Mouse (Mus musculus): ENCODE results near the gene Dennd5b. TPM values are rescaled to one million over a fixed set of nuclear protein-coding genes. Genes with fewer than 3 reads are reported as not detected.

The Dennd5b gene
- polyA plus RNA-seq, 1 experiment from 2014 or later, result 7.6 TPM

GRCm38 (mm10) chr6:149032198-149032597, 69.3 kb downstream of the Dennd5b start:
- no peak for DNase-seq (ENCODE audit: low spot score)
- Histone ChIP-seq H3K9ac (replicated peaks; ENCODE audit: low read length) (no peak overlapping the region), H3K27me3 (ENCODE audit: control insufficient read depth, insufficient read depth, low read length) (no peaks in the 10 kb centered on the region), H3K36me3 (replicated peaks; ENCODE audit: control insufficient read depth, insufficient read depth, low read depth, low read length) (no peaks in the 10 kb centered on the region), H3K4me2 (ENCODE audit: low read depth, low read length) (no peak overlapping the region), H3K4me3 (ENCODE audit: low read depth, low read length) (no peak overlapping the region), H3K9me3 (replicated peaks; ENCODE audit: control insufficient read depth, low read length) (no peaks in the 10 kb centered on the region), H3K27ac (replicated peaks; ENCODE audit: low read depth, low read length) (no peak overlapping the region), H3K4me1 (ENCODE audit: control insufficient read depth, insufficient read depth, low read length) (no peaks in the 10 kb centered on the region)
- ATAC-seq (replicated peaks; ENCODE audit: insufficient number of reproducible peaks, low FRiP score, low TSS enrichment, low read depth), result no peak
- 91% methylated on average over 5 of the region's 5 CpGs for WGBS

DNA sequence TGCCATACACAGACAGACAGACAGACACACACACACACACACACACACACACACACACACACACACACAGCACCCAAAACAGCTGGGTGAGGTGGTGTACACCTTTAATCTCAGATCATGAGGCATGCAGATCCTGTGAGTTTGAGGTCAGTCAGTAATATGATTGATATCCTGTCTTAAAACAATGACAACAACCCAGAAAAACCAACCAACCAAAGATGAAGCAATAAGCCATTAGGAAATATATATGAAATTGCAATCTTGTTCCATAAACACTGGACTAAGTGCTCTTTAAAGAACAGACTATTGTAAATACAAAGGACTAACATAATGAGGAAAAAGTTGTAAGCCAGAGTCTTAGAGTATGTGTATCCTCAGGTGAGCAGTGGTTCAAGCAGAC, 70.1 kb downstream of the Dennd5b start:
- no peaks in the 10 kb centered on the region for H3K36me3 ChIP-seq (replicated peaks; ENCODE audit: control insufficient read depth, insufficient read depth, low read depth, low read length)
- no peak overlapping the region for H3K4me3 ChIP-seq (ENCODE audit: low read depth, low read length)
- no peak overlapping the region for H3K4me2 ChIP-seq (ENCODE audit: low read depth, low read length)
- DNase-seq (ENCODE audit: low spot score), result no peak
- no peak overlapping the region for H3K9ac ChIP-seq (replicated peaks; ENCODE audit: low read length)
- H3K27ac ChIP-seq (replicated peaks; ENCODE audit: low read depth, low read length), result no peak overlapping the region
- no peak for ATAC-seq (replicated peaks; ENCODE audit: insufficient number of reproducible peaks, low FRiP score, low TSS enrichment, low read depth)
- no peaks in the 10 kb centered on the region for H3K27me3 ChIP-seq (ENCODE audit: control insufficient read depth, insufficient read depth, low read length)
- H3K4me1 ChIP-seq (ENCODE audit: control insufficient read depth, insufficient read depth, low read length), result no peaks in the 10 kb centered on the region
- H3K9me3 ChIP-seq (replicated peaks; ENCODE audit: control insufficient read depth, low read length), result no peaks in the 10 kb centered on the region

DNA sequence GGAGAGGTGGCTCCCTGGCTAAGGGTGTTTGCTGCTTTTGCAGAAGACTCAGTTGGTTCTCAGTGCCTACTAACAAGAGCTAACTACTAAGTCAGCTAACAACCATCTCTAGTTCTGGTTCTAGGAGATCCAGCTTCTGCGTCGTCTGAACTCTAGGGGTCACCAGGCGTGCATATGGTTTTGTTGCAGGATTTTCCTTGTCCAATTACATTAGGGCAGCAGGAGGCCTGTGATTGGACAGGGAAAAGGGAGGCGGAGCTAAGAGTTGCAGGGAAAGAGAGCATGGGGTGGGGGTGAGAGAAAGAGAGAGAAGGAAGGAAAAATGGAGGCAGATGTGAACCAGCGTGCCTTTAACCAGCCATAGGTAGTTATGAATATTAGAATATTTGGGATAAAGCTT, 83.0 kb downstream of the Dennd5b start:
- Histone ChIP-seq H3K4me2 (ENCODE audit: low read depth, low read length) (no peak overlapping the region), H3K27ac (replicated peaks; ENCODE audit: low read depth, low read length) (no peak overlapping the region), H3K27me3 (ENCODE audit: control insufficient read depth, insufficient read depth, low read length) (no peaks in the 10 kb centered on the region), H3K9me3 (replicated peaks; ENCODE audit: control insufficient read depth, low read length) (no peaks in the 10 kb centered on the region), H3K4me3 (ENCODE audit: low read depth, low read length) (no peak overlapping the region), H3K9ac (replicated peaks; ENCODE audit: low read length) (no peak overlapping the region), H3K4me1 (ENCODE audit: control insufficient read depth, insufficient read depth, low read length) (no peaks in the 10 kb centered on the region), H3K36me3 (replicated peaks; ENCODE audit: control insufficient read depth, insufficient read depth, low read depth, low read length) (no peaks in the 10 kb centered on the region)
- ATAC-seq (replicated peaks; ENCODE audit: insufficient number of reproducible peaks, low FRiP score, low TSS enrichment, low read depth) (no peak), DNase-seq (ENCODE audit: low spot score) (no peak)
- 76% methylated on average over 5 of the region's 5 CpGs for WGBS

DNA sequence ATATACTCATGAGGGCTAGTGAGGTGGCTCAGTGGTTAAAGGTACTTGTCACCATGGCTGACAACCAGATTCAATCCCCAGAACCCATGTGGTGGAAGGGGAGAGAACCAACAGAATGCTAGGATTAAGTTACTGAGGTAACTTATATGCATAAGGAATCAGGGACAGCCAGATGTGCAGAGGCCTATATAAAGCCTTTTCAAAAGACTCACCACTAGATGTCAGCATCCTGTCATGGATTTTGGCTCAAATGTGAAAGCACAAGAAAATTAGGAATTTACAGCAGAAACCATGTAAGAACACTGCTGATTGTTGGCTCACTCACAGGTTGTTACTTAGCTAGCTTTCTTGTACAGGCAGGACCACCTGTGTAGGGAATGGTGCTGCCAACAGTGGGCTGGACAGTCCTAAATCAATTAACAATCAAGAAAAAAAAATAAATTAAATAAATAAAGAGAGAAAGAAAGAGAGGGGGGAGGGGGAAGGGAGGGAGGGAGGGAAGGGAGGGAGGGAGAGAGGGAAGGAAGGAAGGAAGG, 90.6 kb downstream of the Dennd5b start:
- Histone ChIP-seq H3K4me1 (ENCODE audit: control insufficient read depth, insufficient read depth, low read length) (no peaks in the 10 kb centered on the region), H3K9me3 (replicated peaks; ENCODE audit: control insufficient read depth, low read length) (no peaks in the 10 kb centered on the region), H3K36me3 (replicated peaks; ENCODE audit: control insufficient read depth, insufficient read depth, low read depth, low read length) (no peaks in the 10 kb centered on the region; the same call in 1 of the 2 replicates), H3K4me2 (ENCODE audit: low read depth, low read length) (no peak overlapping the region), H3K27ac (replicated peaks; ENCODE audit: low read depth, low read length) (no peak overlapping the region), H3K27me3 (ENCODE audit: control insufficient read depth, insufficient read depth, low read length) (no peaks in the 10 kb centered on the region), H3K4me3 (ENCODE audit: low read depth, low read length) (no peak overlapping the region), H3K9ac (replicated peaks; ENCODE audit: low read length) (no peak overlapping the region)
- ATAC-seq (replicated peaks; ENCODE audit: insufficient number of reproducible peaks, low FRiP score, low TSS enrichment, low read depth) (no peak), DNase-seq (ENCODE audit: low spot score) (peak; percentile 72)

- no peak overlapping the region for H3K4me3 ChIP-seq (ENCODE audit: low read depth, low read length)
- H3K27ac ChIP-seq (replicated peaks; ENCODE audit: low read depth, low read length), result no peak overlapping the region
- DNase-seq (ENCODE audit: low spot score) (no peak), ATAC-seq (replicated peaks; ENCODE audit: insufficient number of reproducible peaks, low FRiP score, low TSS enrichment, low read depth) (no peak)
- no peak overlapping the region for H3K4me2 ChIP-seq (ENCODE audit: low read depth, low read length)
- H3K36me3 ChIP-seq (replicated peaks; ENCODE audit: control insufficient read depth, insufficient read depth, low read depth, low read length), result no peaks in the 10 kb centered on the region; the same call in 1 of the 2 replicates
- H3K9ac ChIP-seq (replicated peaks; ENCODE audit: low read length), result no peak overlapping the region
- WGBS, result 89% methylated on average over 7 of the region's 7 CpGs
- H3K27me3 ChIP-seq (ENCODE audit: control insufficient read depth, insufficient read depth, low read length), result no peaks in the 10 kb centered on the region
- no peaks in the 10 kb centered on the region for H3K9me3 ChIP-seq (replicated peaks; ENCODE audit: control insufficient read depth, low read length)
- no peaks in the 10 kb centered on the region for H3K4me1 ChIP-seq (ENCODE audit: control insufficient read depth, insufficient read depth, low read length)
Measured at GRCm38 (mm10) chr6:149005009-149005408, 96.5 kb downstream of the Dennd5b start.

DNA sequence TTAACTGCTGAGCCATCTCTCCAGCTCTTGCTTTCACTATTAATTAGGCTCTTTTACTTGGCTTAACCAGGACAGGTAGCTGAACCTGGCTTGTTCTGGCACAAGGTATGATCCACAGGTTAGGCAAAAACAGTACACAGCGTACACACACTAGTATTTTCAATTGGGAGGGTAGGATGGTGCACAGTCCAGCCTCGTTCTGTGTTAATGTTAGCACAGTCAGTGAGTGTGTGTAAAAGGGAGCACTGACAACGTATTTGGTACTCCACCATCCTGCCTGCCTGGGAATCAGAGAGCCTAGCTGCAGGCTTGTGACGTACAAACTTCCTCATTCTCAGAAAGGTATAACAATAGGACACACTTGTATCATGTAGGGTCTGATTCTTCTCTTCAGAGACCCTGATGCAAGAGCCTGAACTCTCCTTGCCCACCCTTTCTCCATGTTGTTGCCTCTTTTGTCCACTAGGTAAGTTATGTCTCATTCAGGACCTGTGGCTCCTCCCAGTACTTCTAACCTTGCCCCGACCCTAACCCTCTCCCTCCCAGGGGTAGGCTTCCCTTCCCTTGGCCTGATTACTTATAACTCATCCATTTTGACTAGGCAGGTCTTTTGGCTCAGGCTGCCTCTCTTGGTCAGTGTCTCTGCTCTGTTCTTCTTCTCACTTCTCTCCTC, 107.0 kb downstream of the Dennd5b start:
- Histone ChIP-seq H3K27me3 (ENCODE audit: control insufficient read depth, insufficient read depth, low read length) (no peaks in the 10 kb centered on the region), H3K4me3 (ENCODE audit: low read depth, low read length) (no peak overlapping the region), H3K4me2 (ENCODE audit: low read depth, low read length) (no peak overlapping the region), H3K9ac (replicated peaks; ENCODE audit: low read length) (no peak overlapping the region), H3K4me1 (ENCODE audit: control insufficient read depth, insufficient read depth, low read length) (no peaks in the 10 kb centered on the region), H3K36me3 (replicated peaks; ENCODE audit: control insufficient read depth, insufficient read depth, low read depth, low read length) (no peaks in the 10 kb centered on the region), H3K27ac (replicated peaks; ENCODE audit: low read depth, low read length) (no peak overlapping the region), H3K9me3 (replicated peaks; ENCODE audit: control insufficient read depth, low read length) (no peaks in the 10 kb centered on the region)
- ATAC-seq (replicated peaks; ENCODE audit: insufficient number of reproducible peaks, low FRiP score, low TSS enrichment, low read depth) (no peak), DNase-seq (ENCODE audit: low spot score) (no peak)
- WGBS, result 68% methylated on average over 5 of the region's 5 CpGs

GRCm38 (mm10) chr6:148993117-148994077, 108.1 kb downstream of the Dennd5b start:
- 26% methylated on average over 9 of the region's 9 CpGs for WGBS
- Histone ChIP-seq H3K27me3 (ENCODE audit: control insufficient read depth, insufficient read depth, low read length) (no peaks in the 10 kb centered on the region), H3K9me3 (replicated peaks; ENCODE audit: control insufficient read depth, low read length) (no peaks in the 10 kb centered on the region), H3K27ac (replicated peaks; ENCODE audit: low read depth, low read length) (no peak overlapping the region), H3K4me1 (ENCODE audit: control insufficient read depth, insufficient read depth, low read length) (no peaks in the 10 kb centered on the region), H3K36me3 (replicated peaks; ENCODE audit: control insufficient read depth, insufficient read depth, low read depth, low read length) (no peaks in the 10 kb centered on the region), H3K4me3 (ENCODE audit: low read depth, low read length) (no peak overlapping the region), H3K4me2 (ENCODE audit: low read depth, low read length) (no peak overlapping the region), H3K9ac (replicated peaks; ENCODE audit: low read length) (no peak overlapping the region)
- peak; percentile 61 for DNase-seq (ENCODE audit: low spot score)
- ATAC-seq (replicated peaks; ENCODE audit: insufficient number of reproducible peaks, low FRiP score, low TSS enrichment, low read depth), result peak; percentile 70; the same call in 1 of the 2 replicates

Data from embryonic facial prominence, embryonic 11.5 days (tissue).